Comparison of ENCODE assay signal across 29 mouse cellular contexts in the genomic region with DNA sequence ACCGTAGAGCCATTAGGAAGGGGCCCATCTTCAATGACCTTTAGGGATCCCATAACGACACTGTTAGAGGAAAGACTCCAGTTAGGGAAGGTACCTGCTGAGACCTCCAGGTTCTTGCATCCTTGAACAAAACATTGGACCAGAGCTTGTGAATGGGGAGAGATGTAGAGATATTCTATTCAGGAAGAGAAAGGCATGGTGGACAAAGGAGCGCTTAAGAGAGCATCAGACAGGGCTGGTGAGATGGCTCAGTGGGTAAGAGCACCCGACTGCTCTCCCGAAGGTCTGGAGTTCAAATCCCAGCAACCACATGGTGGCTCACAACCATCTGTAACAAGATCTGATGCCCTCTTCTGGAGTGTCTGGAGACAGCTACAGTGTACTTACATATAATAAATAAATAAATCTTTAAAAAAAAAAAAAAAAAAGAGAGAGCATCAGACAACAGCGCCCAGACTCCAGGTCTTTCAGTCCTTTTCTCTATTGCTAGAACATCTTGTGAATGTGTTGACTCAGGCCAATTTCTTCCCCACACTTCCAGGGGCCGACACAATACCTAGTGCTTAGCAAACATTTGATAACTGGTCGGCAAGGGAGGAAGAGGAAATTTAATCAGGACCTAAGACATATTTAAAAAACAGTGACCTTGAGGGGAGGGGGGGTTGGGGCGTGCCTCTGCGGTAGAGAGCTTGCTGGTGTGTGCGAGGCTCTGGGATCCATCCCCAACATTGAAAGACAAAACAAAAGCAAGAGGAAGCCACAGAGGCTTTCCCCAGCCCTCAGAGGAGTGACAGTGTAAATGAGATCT. TPM values are rescaled to one million over a fixed set of nuclear protein-coding genes. Genes with fewer than 3 reads are reported as not detected.
DNase-seq lines count a peak whose midpoint lies in the region; ATAC-seq and TF ChIP-seq lines count a peak whose summit lies in the region.
"Had no signal": no experiment of that assay in that cellular context is flagged by ENCODE, and none has a peak within 500 bp of the region (broad histone marks: within the 10 kb centered on the region; RNA-seq: fewer than 3 reads in every experiment).

No protein-coding gene starts in this region.

- 53% methylated on average over 11 of the region's 11 CpGs for WGBS in liver, embryonic 14.5 days (ENCODE audit: insufficient replicate concordance)
- WGBS in liver, embryonic 12.5 days (ENCODE audit: insufficient replicate concordance), result 55% methylated on average over 11 of the region's 11 CpGs
- 52% methylated on average over 11 of the region's 11 CpGs for WGBS in lung, postnatal 0 days

- H3K4me2 ChIP-seq in liver, embryonic 14.5 days (ENCODE audit: low read depth), result no peak overlapping the region
- no peak overlapping the region for H3K4me2 ChIP-seq in liver, embryonic 12.5 days
- no peak overlapping the region for H3K4me2 ChIP-seq in lung, postnatal 0 days (replicated peaks; ENCODE audit: low read depth, low read length)
- H3K4me2 ChIP-seq: forebrain, embryonic 13.5 days; heart, embryonic 12.5 days; heart, embryonic 15.5 days; hindbrain, embryonic 14.5 days had no signal

- no peak overlapping the region for H3K27ac ChIP-seq in liver, embryonic 14.5 days
- H3K27ac ChIP-seq in liver, embryonic 12.5 days, result no peak overlapping the region
- H3K27ac ChIP-seq in lung, postnatal 0 days (ENCODE audit: low read length), result no peak overlapping the region
- H3K27ac ChIP-seq: forebrain, embryonic 10.5 days; forebrain, embryonic 13.5 days; heart, embryonic 15.5 days; hindbrain, embryonic 14.5 days; hindbrain, postnatal 0 days had no signal

- no peak overlapping the region for H3K9ac ChIP-seq in liver, embryonic 14.5 days (replicated peaks)
- H3K9ac ChIP-seq in liver, embryonic 12.5 days, result no peak overlapping the region
- no peak overlapping the region for H3K9ac ChIP-seq in lung, postnatal 0 days (replicated peaks; ENCODE audit: low read depth)
- H3K9ac ChIP-seq: forebrain, embryonic 13.5 days; heart, embryonic 12.5 days; heart, embryonic 15.5 days; hindbrain, embryonic 14.5 days had no signal

- no peaks in the 10 kb centered on the region for H3K9me3 ChIP-seq in liver, embryonic 14.5 days (ENCODE audit: control insufficient read depth, low read length)
- H3K9me3 ChIP-seq in liver, embryonic 12.5 days (replicated peaks), result no peaks in the 10 kb centered on the region
- H3K9me3 ChIP-seq in lung, postnatal 0 days (ENCODE audit: low read length), result no peaks in the 10 kb centered on the region
- H3K9me3 ChIP-seq: forebrain, embryonic 10.5 days; forebrain, embryonic 13.5 days; G1E; heart, embryonic 12.5 days; heart, embryonic 15.5 days had no signal

- no peaks in the 10 kb centered on the region for H3K27me3 ChIP-seq in liver, embryonic 14.5 days (ENCODE audit: control insufficient read depth, insufficient read depth, low read length)
- peaks cover 13% of the 10 kb centered on the region; the same call in 1 of the 2 replicates for H3K27me3 ChIP-seq in liver, embryonic 12.5 days (replicated peaks)
- no peaks in the 10 kb centered on the region for H3K27me3 ChIP-seq in lung, postnatal 0 days (replicated peaks; ENCODE audit: insufficient read depth, low read length)
- H3K27me3 ChIP-seq: forebrain, embryonic 13.5 days; heart, embryonic 12.5 days; heart, embryonic 15.5 days had no signal

- H3K4me1 ChIP-seq in liver, embryonic 14.5 days (replicated peaks; ENCODE audit: control insufficient read depth in 2 of 2, insufficient read depth in 2 of 2, low read length in 1 of 2), result peaks cover 0 to 4% of the 10 kb centered on the region in 2 experiments; a peak in 2 of 4 replicates
- peaks cover 17% of the 10 kb centered on the region for H3K4me1 ChIP-seq in liver, embryonic 12.5 days
- no peaks in the 10 kb centered on the region for H3K4me1 ChIP-seq in lung, postnatal 0 days (ENCODE audit: insufficient read depth, low read depth, low read length)
- H3K4me1 ChIP-seq: forebrain, embryonic 13.5 days; heart, embryonic 15.5 days had no signal

- H3K4me3 ChIP-seq in liver, embryonic 14.5 days (ENCODE audit: insufficient read depth in 1 of 2, low read depth in 2 of 2, low read length in 2 of 2), result no peak overlapping the region
- H3K4me3 ChIP-seq in liver, embryonic 12.5 days, result no peak overlapping the region
- H3K4me3 ChIP-seq in lung, postnatal 0 days (ENCODE audit: low read depth, low read length), result no peak overlapping the region
- H3K4me3 ChIP-seq: forebrain, embryonic 10.5 days; forebrain, embryonic 13.5 days; heart, embryonic 12.5 days; heart, embryonic 15.5 days had no signal

- no peaks in the 10 kb centered on the region for H3K36me3 ChIP-seq in liver, embryonic 14.5 days (replicated peaks; ENCODE audit: control insufficient read depth, insufficient read depth, low read depth)
- H3K36me3 ChIP-seq in liver, embryonic 12.5 days, result no peaks in the 10 kb centered on the region
- H3K36me3 ChIP-seq in lung, postnatal 0 days (ENCODE audit: insufficient read depth, low read length), result no peaks in the 10 kb centered on the region
- H3K36me3 ChIP-seq: forebrain, embryonic 10.5 days; G1E; heart, embryonic 12.5 days; heart, embryonic 15.5 days had no signal

- TF ChIP-seq CTCF in liver, embryonic 14.5 days (IDR thresholded peaks at IDR 0.05; ENCODE audit: low read depth), result no peak
- no peak for TF ChIP-seq CTCF in lung, postnatal 0 days (IDR thresholded peaks at IDR 0.05)

- no peak for TF ChIP-seq EP300 in liver, embryonic 14.5 days (IDR thresholded peaks at IDR 0.05; ENCODE audit: low read depth)
- TF ChIP-seq EP300 in lung, postnatal 0 days (IDR thresholded peaks at IDR 0.05), result no peak

- no peak for DNase-seq in liver, embryonic 14.5 days (ENCODE audit: low read depth in 3 of 3, low spot score in 3 of 3)
- no peak for DNase-seq in lung, postnatal 0 days (ENCODE audit: low spot score)
- no peak for DNase-seq in lung, postnatal 4 days
- DNase-seq in MEL-GATA-1-ER (ENCODE audit: extremely low read depth, low read depth), result peak; percentile 73
- no peak for DNase-seq in embryo, embryonic 9.5 days (ENCODE audit: extremely low spot score)
- DNase-seq: adrenal gland, postnatal 10 days; adrenal gland, postnatal 36 days; cerebellum, adult 11 months; cerebellum, adult 2 months; cerebellum, adult 9-11 months; cerebellum, postnatal 25 days; embryo, embryonic 11 days; gastrocnemius, postnatal 14 days; heart, postnatal 10 days; heart, postnatal 4 days had no signal

- 0 out of 2 replicates have a peak, but pooled peaks have one; percentile 15 for ATAC-seq in liver, embryonic 14.5 days (ENCODE audit: insufficient read depth)
- ATAC-seq in liver, embryonic 12.5 days, result no peak
- peak; percentile 49 for ATAC-seq in lung, postnatal 0 days
- ATAC-seq in common myeloid progenitor, adult 5-6 weeks (replicated peaks; ENCODE audit: low read depth, poor library complexity, severe bottlenecking), result 0 out of 2 replicates have a peak, but pooled peaks have one; percentile 29
- no peak for ATAC-seq in CD4-positive, CD25-positive, alpha-beta regulatory T cell, adult 4 months
- ATAC-seq: forebrain, embryonic 13.5 days; forebrain, embryonic 16.5 days; hindbrain, postnatal 0 days; inflammation-experienced regulatory T-cells, adult 6 months; intestine, embryonic 16.5 days had no signal

RNA-seq across cellular contexts. Expression of a gene that starts 37.5 kb away (rescaled TPM):
- polyA plus RNA-seq in liver, embryonic 14.5 days (2012; rRNA removed), result 0.08 and 0.11 TPM in 2 replicates
- 0.08 and 0.10 TPM in 2 replicates for polyA plus RNA-seq in liver, embryonic 14.5 days (2014; fragmentation: Nextera tagmentation; extraction: Ambion mirVana)
- 0.07 and 0.14 TPM in 2 replicates for polyA plus RNA-seq in liver, embryonic 12.5 days (2016; fragmentation: Nextera tagmentation; extraction: Ambion mirVana)
- polyA plus RNA-seq in lung, postnatal 0 days (2015; fragmentation: Nextera tagmentation; extraction: Ambion mirVana), result 1.5 and 2.1 TPM in 2 replicates
- not detected in 2 replicates for total RNA-seq in common myeloid progenitor, adult 5-6 weeks (2017)
- under 1 TPM in 1 of 2 experiments, not detected in 1; 0.18 TPM for polyA plus RNA-seq in CD4-positive, CD25-positive, alpha-beta regulatory T cell, adult 4 months (2017; shearing (Covaris generic))
- total RNA-seq: G1E; gastrocnemius, postnatal 4 days; heart, postnatal 10 days; heart, postnatal 4 days had no signal
- polyA plus RNA-seq: forebrain, embryonic 13.5 days; G1E; inflammation-experienced regulatory T-cells, adult 6 months had no signal

RNA-seq across cellular contexts. Expression of a gene that starts 40.9 kb away (rescaled TPM):
- polyA plus RNA-seq in liver, embryonic 14.5 days (2012; rRNA removed), result 2.7 and 2.8 TPM in 2 replicates
- 1.3 and 2.0 TPM in 2 replicates for polyA plus RNA-seq in liver, embryonic 14.5 days (2014; fragmentation: Nextera tagmentation; extraction: Ambion mirVana)
- polyA plus RNA-seq in liver, embryonic 12.5 days (2016; fragmentation: Nextera tagmentation; extraction: Ambion mirVana), result 6.1 and 6.7 TPM in 2 replicates
- 7.9 and 9.7 TPM in 2 replicates for polyA plus RNA-seq in lung, postnatal 0 days (2015; fragmentation: Nextera tagmentation; extraction: Ambion mirVana)
- total RNA-seq in common myeloid progenitor, adult 5-6 weeks (2017), result 3.6 and 12.1 TPM in 2 replicates
- 10 to 100 TPM in 1 of 2 experiments, 1 to 10 TPM in 1; 6.5 to 14.3 TPM for polyA plus RNA-seq in CD4-positive, CD25-positive, alpha-beta regulatory T cell, adult 4 months (2017; shearing (Covaris generic))

Comparison
In these comparisons a context has a peak if more than half of its experiments do, and no peak if none do; other contexts are left out.
1. ATAC-seq: peak in liver, embryonic 14.5 days (single experiment), lung, postnatal 0 days (single experiment) and common myeloid progenitor, adult 5-6 weeks (single experiment); none in liver, embryonic 12.5 days (single experiment) and CD4-positive, CD25-positive, alpha-beta regulatory T cell, adult 4 months (single experiment).